Mouse (Mus musculus) urinary bladder, postnatal 4 days (tissue): Measurements from ENCODE around the gene Hist1h1c.
A peak's percentile ranks its signal among the peaks of the same experiment; 100 is the strongest.
"Not testable (repeated sequence)": the region's sequence is repeated elsewhere in the genome, so short reads cannot be mapped to it uniquely, and the experiment has no call there.

Experiments
- DNase-seq, 2 experiments: peaks; one replicate each; pipeline ENCODE4 v3.0.0; 2021 to 2022; ENCODE audit warnings: low spot score in 2 of 2

Hist1h1c gene

GRCm38 (mm10) chr13:23760972-23761864 lies 22.6 kb downstream of the Hist1h1c start, which contains the start of gene Hist1h4a:
Gene Hist1h4a (minus strand): TSS chr13:23761230.
- DNase-seq: peak; percentile 98 to 99

GRCm38 (mm10) chr13:23761871-23762821 lies 23.5 kb downstream of the Hist1h1c start, which contains the start of gene Hist1h3a:
Gene Hist1h3a (minus strand): TSS chr13:23762386.
- peak in 1 of 2 experiments; percentile 35 for DNase-seq

- DNase-seq: no peak
These were observed 24.6 kb downstream of the Hist1h1c start for GRCm38 (mm10) chr13:23763242-23763585.

GRCm38 (mm10) chr13:23763586-23764323 lies 25.1 kb downstream of the Hist1h1c start, which contains the start of gene Hist1h1a:
Gene Hist1h1a (plus strand): TSS chr13:23763666.
- DNase-seq: peak; percentile 80 to 81

GRCm38 (mm10) chr13:23764324-23765171 lies 25.9 kb downstream of the Hist1h1c start:
- DNase-seq: no peak

GRCm38 (mm10) chr13:23765172-23765513 lies 26.5 kb downstream of the Hist1h1c start:
- no peak for DNase-seq

- DNase-seq: no peak
These were observed 28.2 kb downstream of the Hist1h1c start for GRCm38 (mm10) chr13:23766772-23767171.

- no peak for DNase-seq
These were observed 30.3 kb downstream of the Hist1h1c start for GRCm38 (mm10) chr13:23768834-23769397.

GRCm38 (mm10) chr13:23769613-23770012 lies 31.0 kb downstream of the Hist1h1c start, which contains the start of gene Trim38:
Gene Trim38 (plus strand): TSS chr13:23769913.
- not testable (repeated sequence) for DNase-seq

- DNase-seq: peak in 1 of 2 experiments; percentile 28
These were observed 34.1 kb downstream of the Hist1h1c start for GRCm38 (mm10) chr13:23772561-23773313.

GRCm38 (mm10) chr13:23778339-23778738 lies 39.7 kb downstream of the Hist1h1c start:
- DNase-seq: no peak

GRCm38 (mm10) chr13:23779025-23779424 lies 40.4 kb downstream of the Hist1h1c start:
- no peak for DNase-seq
